8 mouse cellular contexts compared by ENCODE assay signal in the genomic region with DNA sequence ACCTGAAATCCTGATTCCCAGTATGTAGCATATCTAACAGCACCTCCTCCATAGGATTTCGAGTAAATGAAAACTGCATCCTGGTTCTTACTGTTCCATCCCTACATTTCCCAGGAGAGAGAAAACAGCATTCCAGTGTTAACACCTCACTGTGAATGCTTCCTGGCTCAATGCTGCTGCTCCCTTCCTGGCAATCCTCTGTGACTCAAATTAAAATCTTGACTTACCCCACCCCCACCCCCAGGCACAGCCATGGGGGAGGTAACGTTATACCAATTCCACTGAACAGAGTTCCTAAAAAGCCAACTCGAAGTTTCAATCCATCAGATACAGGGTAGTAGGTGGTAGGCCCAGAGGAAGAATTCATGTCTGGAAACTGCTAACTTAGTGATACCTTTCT. TPM values are rescaled to one million over a fixed set of nuclear protein-coding genes. Genes with fewer than 3 reads are reported as not detected.
DNase-seq lines count a peak whose midpoint lies in the region; ATAC-seq and TF ChIP-seq lines count a peak whose summit lies in the region.

No protein-coding gene starts in this region.

- peaks cover 16% of the 10 kb centered on the region for H3K4me1 ChIP-seq in heart, embryonic 13.5 days
- H3K4me1 ChIP-seq in MEL (ENCODE audit: control insufficient read depth in 1 of 2, insufficient read depth in 2 of 2, low read length in 2 of 2) = peaks cover 0 to 5% of the 10 kb centered on the region in 2 experiments; a peak in 3 of 4 replicates
- peaks cover 7% of the 10 kb centered on the region; the same call in 1 of the 2 replicates for H3K4me1 ChIP-seq in forebrain, postnatal 0 days (ENCODE audit: insufficient read depth)

- no peak for ATAC-seq in heart, embryonic 13.5 days (ENCODE audit: extremely low read depth, insufficient number of reproducible peaks, low FRiP score, low TSS enrichment)
- ATAC-seq in forebrain, postnatal 0 days = no peak

- peak overlapping the region; percentile 86 for H3K4me2 ChIP-seq in heart, embryonic 13.5 days
- H3K4me2 ChIP-seq in forebrain, postnatal 0 days (ENCODE audit: low read depth) = peak overlapping the region; percentile 70

- DNase-seq in heart, adult 8-10 months (ENCODE audit: low spot score) = no peak
- DNase-seq in MEL (ENCODE audit: low read depth, low spot score) = no peak
- no peak for DNase-seq in forebrain, postnatal 0 days
- no peak for DNase-seq in ovary, adult 18-20 months (ENCODE audit: low spot score)
- DNase-seq in spleen, postnatal 36 days (ENCODE audit: low spot score in 2 of 2) = no peak
- no peak for DNase-seq in right cerebral cortex, postnatal 36 days (ENCODE audit: low spot score in 2 of 2)

- peak overlapping the region; percentile 80 for H3K4me3 ChIP-seq in heart, embryonic 13.5 days
- H3K4me3 ChIP-seq in MEL (ENCODE audit: control insufficient read depth in 1 of 2, insufficient read depth in 1 of 2, low read depth in 2 of 2, low read length in 2 of 2) = peak overlapping the region; percentile 62 to 68
- peak overlapping the region; percentile 62 for H3K4me3 ChIP-seq in forebrain, postnatal 0 days (ENCODE audit: low read depth, low read length)
- peak overlapping the region; percentile 70 for H3K4me3 ChIP-seq in macrophage (ENCODE audit: inconsistent target)

- H3K9me3 ChIP-seq in heart, embryonic 13.5 days = no peaks in the 10 kb centered on the region
- H3K9me3 ChIP-seq in MEL (replicated peaks; ENCODE audit: insufficient read depth, low read length) = no peaks in the 10 kb centered on the region
- H3K9me3 ChIP-seq in forebrain, postnatal 0 days (ENCODE audit: low read length) = no peaks in the 10 kb centered on the region

- peaks cover 15% of the 10 kb centered on the region for H3K79me2 ChIP-seq in MEL (ENCODE audit: control insufficient read depth, insufficient read depth, low read length, poor library complexity)
- H3K79me2 ChIP-seq in macrophage (ENCODE audit: inconsistent target) = peaks cover 18% of the 10 kb centered on the region

- no peak for TF ChIP-seq POLR2A in MEL (IDR thresholded peaks at IDR 0.05; ENCODE audit: control insufficient read depth in 1 of 2, insufficient read depth in 1 of 2, low read depth in 1 of 2, low read length in 2 of 2, poor library complexity in 1 of 2)

- peak overlapping the region; percentile 90 for H3K9ac ChIP-seq in heart, embryonic 13.5 days
- peak overlapping the region; percentile 92 for H3K9ac ChIP-seq in MEL (ENCODE audit: control insufficient read depth, low read depth, low read length, poor library complexity, severe bottlenecking)
- peak overlapping the region; percentile 65 for H3K9ac ChIP-seq in forebrain, postnatal 0 days

- peaks cover 67% of the 10 kb centered on the region for H3K36me3 ChIP-seq in heart, embryonic 13.5 days
- H3K36me3 ChIP-seq in MEL (ENCODE audit: control insufficient read depth in 1 of 2, insufficient read depth in 2 of 2, low read length in 2 of 2) (peaks cover 6 to 15% of the 10 kb centered on the region in 2 experiments), macrophage (ENCODE audit: inconsistent target) (peaks cover 29% of the 10 kb centered on the region)
- peaks cover 23% of the 10 kb centered on the region for H3K36me3 ChIP-seq in forebrain, postnatal 0 days (ENCODE audit: insufficient read depth)

- TF ChIP-seq EP300 in MEL (IDR thresholded peaks at IDR 0.05; ENCODE audit: low read depth in 1 of 2, low read length in 2 of 2) = no peak

- WGBS in heart, embryonic 13.5 days = 29% methylated on average over 3 of the region's 3 CpGs
- 36% methylated on average over 3 of the region's 3 CpGs for WGBS in forebrain, postnatal 0 days
- 26% methylated on average over 3 of the region's 3 CpGs for WGBS in macrophage (ENCODE audit: missing documents)

- peak overlapping the region; percentile 94 for H3K27ac ChIP-seq in heart, embryonic 13.5 days (replicated peaks)
- H3K27ac ChIP-seq in MEL (ENCODE audit: control insufficient read depth, low read depth, low read length) (peak overlapping the region; percentile 81), macrophage (peak overlapping the region; percentile 7; the same call in 1 of the 2 replicates)
- peak overlapping the region; percentile 87; the same call in 1 of the 2 replicates for H3K27ac ChIP-seq in forebrain, postnatal 0 days (ENCODE audit: low read depth, low read length)

- no peak for TF ChIP-seq RAD21 in MEL (IDR thresholded peaks at IDR 0.05; ENCODE audit: low read depth, low read length)

- no peak for TF ChIP-seq CTCF in MEL (IDR thresholded peaks at IDR 0.05 in 2 of 3, conservative IDR thresholded peaks at IDR 0.05 in 1 of 3; ENCODE audit: control insufficient read depth in 1 of 3, insufficient read depth in 1 of 3, low read depth in 2 of 3, low read length in 3 of 3, poor library complexity in 1 of 3, severe bottlenecking in 1 of 3)
- no peak for TF ChIP-seq CTCF in forebrain, postnatal 0 days (IDR thresholded peaks at IDR 0.05; ENCODE audit: low read depth)

- H3K27me3 ChIP-seq in heart, embryonic 13.5 days (replicated peaks) = no peaks in the 10 kb centered on the region
- H3K27me3 ChIP-seq in MEL (ENCODE audit: control insufficient read depth in 1 of 2, insufficient read depth in 2 of 2, low read length in 2 of 2) = no peaks in the 10 kb centered on the region
- H3K27me3 ChIP-seq in forebrain, postnatal 0 days (ENCODE audit: insufficient read depth, low read length) = no peaks in the 10 kb centered on the region

TF ChIP-seq in MEL, 35 proteins besides CTCF, POLR2A, EP300 and RAD21:
- TF ChIP-seq CHD2 (IDR thresholded peaks at IDR 0.05; ENCODE audit: low read length) = 0 out of 2 replicates have a peak, but pooled peaks have one; percentile 14
- TF ChIP-seq TAL1 (IDR thresholded peaks at IDR 0.05; ENCODE audit: low read length) = no peak

RNA-seq across cellular contexts. Expression of a gene that starts 0.9 kb away (rescaled TPM):
- 26.9 and 29.2 TPM in 2 replicates for polyA plus RNA-seq in heart, embryonic 13.5 days (2015; fragmentation: Nextera tagmentation; extraction: Ambion mirVana)
- 10 to 100 TPM in 2 of 4 experiments, 1 to 10 TPM in 2; 9.2 to 13.0 (median 11.2) TPM for total RNA-seq in heart, adult 8-10 months (2022)
- 30.0 and 34.4 TPM in 2 replicates for total RNA-seq in MEL (2012; rRNA removed)
- polyA plus RNA-seq in MEL (2012; ENCODE audit: insufficient read depth in 1 of 2, insufficient read length in 2 of 2, low read depth in 1 of 2, low replicate concordance in 2 of 2, missing spikeins in 1 of 2) = 10 to 100 TPM in 1 of 2 experiments, not detected in 1; 77.0 TPM
- 40.4 and 49.6 TPM in 2 replicates for total RNA-seq in forebrain, postnatal 0 days (2014; rRNA removed)
- polyA plus RNA-seq in forebrain, postnatal 0 days (2015; fragmentation: Nextera tagmentation; extraction: Ambion mirVana) = 38.5 and 43.5 TPM in 2 replicates
- total RNA-seq in macrophage (2018; cell fraction: chromatin; rRNA removed) = 10 to 100 TPM in 21 of 26 experiments, 1 to 10 TPM in 5; 6.1 to 47.4 (median 16.8) TPM
- total RNA-seq in macrophage (2018; cell fraction: cytosol; rRNA removed) = 10 to 100 TPM in 13 of 26 experiments, 1 to 10 TPM in 13; 3.2 to 19.9 (median 10.2) TPM
- total RNA-seq in macrophage (2018; cell fraction: nucleus; rRNA removed) = 10 to 100 TPM in 22 of 26 experiments, 1 to 10 TPM in 4; 5.2 to 52.2 (median 16.1) TPM
- polyA plus RNA-seq in macrophage (2018) = 4.0 to 15.1 TPM (median 7.0 TPM) in 3 replicates

Comparison
In these comparisons a context has a peak if more than half of its experiments do, and no peak if none do; other contexts are left out.
1. H3K27ac ChIP-seq: peak in every context shown above with its lines; median percentile 94 in heart, embryonic 13.5 days; 87 in forebrain, postnatal 0 days; 81 in MEL; 7 in macrophage.